Mouse (Mus musculus) hindbrain, embryonic 13.5 days (tissue): ENCODE data around the gene Tctn1. TPM values are rescaled to one million over a fixed set of nuclear protein-coding genes. Genes with fewer than 3 reads are reported as not detected.
A peak's percentile ranks its signal among the peaks of the same experiment; 100 is the strongest.

ENCODE experiments used
- ATAC-seq: fragments of 200-750 bp; cut with Nextera tagmentation; 2 replicates; pipeline ENCODE4 v1.8.0; 2017; ENCODE audit warnings: moderate TSS enrichment; ENCODE audit not compliant: low FRiP score
- H3K27ac ChIP-seq: fragments of 300-500 bp; sonication (generic); 2 replicates; pipeline ENCODE4 v1.5.1; 2015; ENCODE audit warnings: inconsistent platforms, mild to moderate bottlenecking, moderate library complexity
- H3K27me3 ChIP-seq: fragments of 300-500 bp; sonication (generic); 2 replicates; pipeline ENCODE4 v1.6.1; 2015; ENCODE audit warnings: mild to moderate bottlenecking, inconsistent platforms
- H3K36me3 ChIP-seq: fragments of 300-500 bp; sonication (generic); 2 replicates; pipeline ENCODE4 v1.6.1; 2015; ENCODE audit warnings: mild to moderate bottlenecking, inconsistent platforms
- H3K4me1 ChIP-seq: fragments of 300-500 bp; sonication (generic); replicated peaks from 2 replicates; pipeline ENCODE4 v1.6.1; 2015; ENCODE audit warnings: inconsistent platforms
- H3K4me2 ChIP-seq: fragments of 300-500 bp; sonication (generic); 2 replicates; pipeline ENCODE4 v1.6.1; 2015; ENCODE audit warnings: inconsistent platforms, mild to moderate bottlenecking, moderate library complexity
- H3K4me3 ChIP-seq: fragments of 300-500 bp; sonication (generic); 2 replicates; pipeline ENCODE4 v1.5.1; 2015; ENCODE audit warnings: mild to moderate bottlenecking, inconsistent platforms
- H3K9ac ChIP-seq: fragments of 300-500 bp; sonication (generic); 2 replicates; pipeline ENCODE4 v1.6.1; 2015; ENCODE audit warnings: mild to moderate bottlenecking, inconsistent platforms
- H3K9me3 ChIP-seq: fragments of 300-500 bp; sonication (generic); 2 replicates; pipeline ENCODE4 v1.6.1; 2016; ENCODE audit warnings: inconsistent platforms
- WGBS: fragments of 180-500 bp; shearing (Covaris S2); methylation state at CpG from one replicate; pipeline ENCODE4 v1.1.7; 2015; 5-methylcytosine and 5-hydroxymethylcytosine counted together
- polyA plus RNA-seq: library from polyadenylated mRNA; unstranded; fragments of >200 nt; fragmentation: Nextera tagmentation; extraction: Ambion mirVana; gene quantifications from 2 replicates; pipeline ENCODE4 v1.2.1, GENCODE M21; 2015

The Tctn1 gene
- polyA plus RNA-seq, 1 experiment from 2014 or later, result 5.9 TPM

DNA sequence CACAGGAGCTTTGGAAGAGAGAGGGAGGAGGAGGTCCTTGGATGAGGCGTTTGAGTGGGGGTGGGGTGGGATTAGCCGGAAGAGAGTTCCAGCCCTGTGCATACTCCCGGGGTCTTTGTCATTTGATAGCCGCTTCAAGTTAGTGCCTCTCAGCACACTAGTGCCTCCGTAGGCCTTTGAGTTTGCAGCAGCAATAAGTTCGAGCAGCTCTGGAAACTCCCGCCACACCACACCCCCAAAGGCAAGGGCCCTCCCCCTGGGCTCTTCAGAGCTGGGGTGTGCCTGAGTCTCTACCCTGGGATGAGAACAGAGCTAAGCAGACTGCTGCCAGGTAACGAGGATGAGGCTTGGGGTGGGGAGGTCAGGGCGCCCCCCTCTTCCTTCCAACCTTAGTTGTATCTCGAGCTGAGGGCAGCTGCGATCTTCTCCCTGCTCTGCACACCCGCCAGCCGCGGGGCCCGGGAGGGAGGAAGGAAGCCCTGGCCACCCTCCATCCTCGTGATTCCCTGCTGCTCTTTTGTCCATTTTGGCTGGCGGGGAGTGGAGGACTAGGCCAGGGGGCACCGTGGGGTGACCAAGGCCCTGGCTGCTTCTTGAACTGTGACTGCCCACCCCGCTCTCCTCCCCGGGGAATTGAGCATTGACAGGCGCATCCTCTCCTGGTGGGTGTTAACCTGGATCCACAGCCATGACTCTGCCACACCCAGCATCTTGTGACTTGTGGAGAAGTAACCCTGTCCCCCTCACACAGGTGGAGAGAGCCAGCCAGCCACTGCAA, 54.5 kb downstream of the Tctn1 start:
- Histone ChIP-seq H3K36me3 (no peaks in the 10 kb centered on the region), H3K27me3 (no peaks in the 10 kb centered on the region), H3K4me2 (peak overlapping the region; percentile 43), H3K4me1 (peaks cover 12% of the 10 kb centered on the region), H3K9me3 (no peaks in the 10 kb centered on the region), H3K9ac (peak overlapping the region; percentile 51; the same call in 1 of the 2 replicates), H3K4me3 (peak overlapping the region; percentile 20), H3K27ac (no peak overlapping the region)
- ATAC-seq, result no peak; the same call in 1 of the 2 replicates
- 4% methylated on average over 21 of the region's 21 CpGs for WGBS

DNA sequence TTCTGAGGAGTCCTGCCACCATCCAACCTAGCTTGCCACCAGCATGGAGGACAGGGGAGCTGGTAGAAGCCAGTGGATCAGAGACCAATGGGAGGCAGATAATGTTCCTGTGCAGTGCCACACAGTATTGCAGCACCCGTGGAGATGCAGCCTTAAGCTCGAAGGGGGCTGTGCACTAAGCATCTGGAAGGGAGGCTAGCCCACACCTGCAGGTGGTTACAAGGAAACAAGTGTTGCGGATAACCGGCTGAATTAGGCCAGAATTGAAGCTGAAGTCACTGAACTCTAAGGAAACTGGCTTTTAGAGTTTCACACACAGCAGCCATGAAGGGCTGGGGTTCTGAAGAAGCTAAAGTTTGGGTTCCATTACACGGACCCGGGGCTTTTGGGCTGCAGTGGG, 55.4 kb downstream of the Tctn1 start:
- Histone ChIP-seq H3K9me3 (no peaks in the 10 kb centered on the region), H3K9ac (no peak overlapping the region), H3K4me2 (no peak overlapping the region), H3K4me3 (no peak overlapping the region), H3K27me3 (no peaks in the 10 kb centered on the region), H3K27ac (no peak overlapping the region), H3K4me1 (peaks cover 12% of the 10 kb centered on the region), H3K36me3 (no peaks in the 10 kb centered on the region)
- ATAC-seq, result no peak
- 64% methylated on average over 6 of the region's 6 CpGs for WGBS

DNA sequence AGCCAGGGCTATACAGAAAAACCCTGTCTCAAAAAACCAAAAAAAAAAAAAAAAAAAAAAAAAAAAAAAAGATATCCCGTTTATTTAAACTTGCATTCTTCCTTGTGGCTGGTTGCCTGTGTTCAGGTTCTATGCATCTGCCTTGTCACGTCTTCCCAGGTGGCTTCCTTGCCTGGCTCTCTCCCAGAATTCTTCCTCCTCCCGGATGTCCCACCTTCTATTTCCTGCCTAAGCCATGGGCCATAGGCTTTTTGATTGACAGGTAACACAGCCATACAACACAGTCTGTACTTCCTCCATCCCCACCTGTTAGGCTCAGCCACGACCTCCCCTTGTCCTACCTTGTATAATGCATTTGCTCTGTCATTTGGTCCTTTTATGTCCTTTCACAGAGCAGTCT, 57.8 kb downstream of the Tctn1 start, which contains the start of gene Hvcn1:
Gene Hvcn1 (plus strand): TSS at position 330 of the 400 bp plus-strand sequence.
- no peaks in the 10 kb centered on the region for H3K36me3 ChIP-seq
- no peak within 1 kb of the TSS for H3K9ac ChIP-seq
- H3K27ac ChIP-seq, result no peak within 1 kb of the TSS
- no peak for ATAC-seq
- 79% methylated on average over 4 of the region's 4 CpGs for WGBS
- peaks cover 12% of the 10 kb centered on the region for H3K4me1 ChIP-seq
- no peaks in the 10 kb centered on the region for H3K9me3 ChIP-seq
- H3K4me3 ChIP-seq, result no peak within 1 kb of the TSS
- no peak within 1 kb of the TSS for H3K4me2 ChIP-seq
- no peaks in the 10 kb centered on the region for H3K27me3 ChIP-seq

DNA sequence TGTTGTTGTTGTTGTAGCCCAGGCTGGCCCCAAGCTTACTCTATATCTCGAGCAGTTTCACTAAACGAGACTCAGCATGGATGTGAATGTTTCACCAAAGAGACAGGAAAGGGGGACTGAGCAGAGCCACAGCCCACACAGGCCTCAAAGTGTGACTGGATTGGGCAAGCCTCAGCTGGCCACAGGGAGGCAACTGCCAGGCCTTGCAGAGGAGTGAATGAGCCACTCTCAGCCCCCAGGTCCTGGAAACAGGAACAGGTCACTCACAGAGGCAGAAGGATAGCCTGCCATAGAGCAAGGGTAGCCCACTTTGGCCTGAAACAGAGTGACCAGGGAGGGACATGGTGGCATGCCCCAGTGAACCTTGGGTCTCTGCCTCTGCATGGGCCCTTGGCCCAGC, 60.1 kb downstream of the Tctn1 start:
- Histone ChIP-seq H3K36me3 (no peaks in the 10 kb centered on the region), H3K4me1 (peaks cover 2% of the 10 kb centered on the region; the same call in 1 of the 2 replicates), H3K27ac (no peak overlapping the region), H3K4me2 (no peak overlapping the region), H3K9me3 (peaks cover 6% of the 10 kb centered on the region), H3K9ac (no peak overlapping the region), H3K27me3 (no peaks in the 10 kb centered on the region), H3K4me3 (no peak overlapping the region)
- 71% methylated on average over 2 of the region's 2 CpGs for WGBS
- ATAC-seq, result no peak

DNA sequence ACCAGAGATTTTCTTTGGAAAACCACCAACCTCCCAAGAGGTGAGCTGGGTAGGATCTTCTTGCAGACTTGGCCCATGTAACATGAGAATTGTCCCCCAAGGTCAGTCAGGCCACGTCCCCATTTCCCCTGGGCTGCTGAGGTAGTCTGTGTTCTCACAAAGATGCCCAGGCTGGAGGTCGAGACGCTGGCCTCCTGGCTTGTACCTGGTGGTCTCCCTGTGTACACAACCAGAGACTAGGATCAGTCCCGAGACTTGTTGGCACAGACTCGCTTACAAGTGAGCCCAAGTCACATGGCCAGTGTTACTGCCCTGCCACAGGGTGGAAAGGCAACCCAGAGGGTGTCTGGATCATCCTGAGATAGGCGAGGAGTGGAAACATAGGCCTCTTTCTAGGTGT, 62.4 kb downstream of the Tctn1 start:
- no peak overlapping the region for H3K4me3 ChIP-seq
- no peak for ATAC-seq
- no peak overlapping the region for H3K27ac ChIP-seq
- H3K36me3 ChIP-seq, result no peaks in the 10 kb centered on the region
- no peaks in the 10 kb centered on the region for H3K27me3 ChIP-seq
- no peaks in the 10 kb centered on the region for H3K4me1 ChIP-seq
- no peak overlapping the region for H3K9ac ChIP-seq
- H3K9me3 ChIP-seq, result peaks cover 6% of the 10 kb centered on the region
- H3K4me2 ChIP-seq, result no peak overlapping the region
- WGBS, result 91% methylated on average over 6 of the region's 6 CpGs

DNA sequence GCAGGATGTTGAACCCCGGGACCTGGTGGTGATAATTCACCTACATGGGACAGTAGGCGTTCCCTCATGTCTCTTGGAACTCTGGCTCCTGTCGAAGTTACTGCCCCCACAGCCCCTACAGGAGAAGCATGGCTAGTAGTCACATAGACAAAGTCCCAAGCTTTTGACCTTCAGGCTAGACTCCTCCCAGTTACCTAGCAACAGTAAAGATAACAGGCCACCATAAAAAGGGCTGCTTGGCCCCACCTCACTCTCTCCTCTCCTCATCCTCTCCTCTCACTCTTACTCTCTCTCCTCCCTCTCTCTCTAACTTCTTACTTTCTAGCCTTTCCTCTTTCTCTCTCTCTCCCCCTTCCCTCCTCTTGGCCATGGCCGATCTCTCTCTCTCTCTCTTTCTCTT, 63.4 kb downstream of the Tctn1 start:
- Histone ChIP-seq H3K27me3 (no peaks in the 10 kb centered on the region), H3K9ac (no peak overlapping the region), H3K36me3 (no peaks in the 10 kb centered on the region), H3K27ac (no peak overlapping the region), H3K9me3 (peaks cover 6% of the 10 kb centered on the region), H3K4me3 (no peak overlapping the region), H3K4me2 (no peak overlapping the region), H3K4me1 (no peaks in the 10 kb centered on the region)
- ATAC-seq, result no peak
- WGBS, result 94% methylated on average over 4 of the region's 4 CpGs

DNA sequence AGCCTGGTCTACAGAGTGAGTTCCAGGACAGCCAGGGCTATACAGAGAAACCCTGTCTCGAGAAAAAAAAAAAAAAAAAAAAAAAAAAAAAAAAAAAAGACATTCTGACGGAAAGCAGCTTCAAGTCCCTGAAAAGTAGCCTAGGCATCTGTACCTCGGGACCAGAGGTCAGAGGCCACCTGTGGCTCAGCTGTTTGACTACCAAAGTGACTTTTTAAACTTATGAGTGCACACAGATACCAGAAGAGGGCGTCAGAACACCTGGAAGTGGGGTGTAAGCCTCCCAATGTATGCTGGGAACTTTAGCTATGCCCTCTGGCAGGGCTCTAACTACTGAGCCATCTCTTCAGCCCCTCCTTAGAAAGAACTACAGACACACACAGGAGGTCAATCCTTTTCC, 71.9 kb downstream of the Tctn1 start:
- WGBS, result 48% methylated on average over 3 of the region's 4 CpGs
- no peak for ATAC-seq
- H3K9me3 ChIP-seq, result no peaks in the 10 kb centered on the region

DNA sequence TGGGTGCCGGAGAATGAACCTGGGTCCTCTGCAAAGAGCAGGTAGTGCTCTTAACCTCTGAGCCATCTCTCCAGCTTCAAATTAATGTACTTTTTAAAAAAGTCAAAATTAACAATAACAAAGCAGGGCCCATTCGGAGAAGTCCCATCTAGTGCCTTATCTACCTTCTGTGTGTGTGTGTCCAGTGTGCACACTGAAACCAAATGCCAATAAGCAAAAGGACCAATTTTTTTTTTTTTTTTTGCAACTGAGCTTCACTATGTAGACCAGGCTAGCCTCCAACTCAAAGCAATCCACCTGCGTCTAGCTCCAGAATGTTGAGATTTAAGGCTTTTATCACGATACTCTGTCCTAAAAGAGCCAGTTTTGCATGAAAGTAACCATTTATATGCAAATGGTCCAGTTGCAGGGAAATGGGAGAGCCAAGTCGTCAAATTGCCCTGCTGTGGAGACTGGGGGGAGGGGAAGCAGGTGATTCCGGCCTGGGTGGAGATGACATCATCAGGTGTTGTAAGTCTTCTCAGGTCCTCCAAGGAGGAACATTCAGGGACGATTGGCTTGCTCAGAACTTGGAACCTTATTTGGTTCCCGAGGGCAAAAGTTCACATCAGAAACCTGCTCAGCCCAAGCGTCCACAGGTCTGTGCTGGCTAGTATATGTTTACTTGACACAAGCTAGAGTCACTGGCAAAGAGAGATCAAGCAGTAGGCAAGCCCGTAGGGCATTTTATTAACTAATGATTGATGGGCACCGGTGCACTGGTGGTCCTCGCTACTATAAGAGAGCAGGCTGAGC, 72.8 kb downstream of the Tctn1 start:
- 67% methylated on average over 12 of the region's 12 CpGs for WGBS
- H3K4me1 ChIP-seq, result no peaks in the 10 kb centered on the region
- H3K4me3 ChIP-seq, result no peak overlapping the region
- H3K36me3 ChIP-seq, result no peaks in the 10 kb centered on the region
- no peaks in the 10 kb centered on the region for H3K27me3 ChIP-seq
- no peak overlapping the region for H3K4me2 ChIP-seq
- H3K27ac ChIP-seq, result no peak overlapping the region
- H3K9me3 ChIP-seq, result no peaks in the 10 kb centered on the region
- H3K9ac ChIP-seq, result no peak overlapping the region
- no peak for ATAC-seq

More for the DNA sequence above, 71.9 kb downstream of the Tctn1 start:
- Histone ChIP-seq H3K36me3 (no peaks in the 10 kb centered on the region), H3K27me3 (no peaks in the 10 kb centered on the region), H3K27ac (no peak overlapping the region), H3K9ac (no peak overlapping the region), H3K4me1 (no peaks in the 10 kb centered on the region), H3K4me2 (no peak overlapping the region), H3K4me3 (no peak overlapping the region)

DNA sequence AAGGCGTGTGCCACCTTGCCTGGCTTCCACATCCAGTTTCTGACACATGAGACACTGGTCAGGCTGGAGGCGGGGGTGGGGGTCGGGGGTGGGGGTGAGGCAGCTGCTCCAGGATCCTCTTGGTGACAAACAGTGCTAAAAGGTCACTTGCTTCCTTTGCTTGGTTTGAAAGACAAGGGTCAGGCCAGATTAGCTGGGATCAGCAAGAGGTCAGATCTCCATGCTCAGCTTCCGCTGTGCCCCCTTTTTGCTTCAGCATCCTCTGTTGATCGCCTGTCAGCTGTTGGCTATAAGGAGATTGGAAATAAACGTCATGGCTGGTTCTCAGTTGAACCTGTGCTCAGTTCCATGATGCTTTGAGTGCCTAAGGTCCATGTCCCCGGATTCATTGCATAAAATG, 73.8 kb downstream of the Tctn1 start:
- no peaks in the 10 kb centered on the region for H3K4me1 ChIP-seq
- H3K9ac ChIP-seq, result no peak overlapping the region
- no peaks in the 10 kb centered on the region for H3K9me3 ChIP-seq
- H3K27ac ChIP-seq, result no peak overlapping the region
- no peak for ATAC-seq
- no peak overlapping the region for H3K4me3 ChIP-seq
- 50% methylated on average over 7 of the region's 7 CpGs for whole genome bisulfite sequencing
- no peak overlapping the region for H3K4me2 ChIP-seq
- H3K36me3 ChIP-seq, result no peaks in the 10 kb centered on the region
- no peaks in the 10 kb centered on the region for H3K27me3 ChIP-seq

DNA sequence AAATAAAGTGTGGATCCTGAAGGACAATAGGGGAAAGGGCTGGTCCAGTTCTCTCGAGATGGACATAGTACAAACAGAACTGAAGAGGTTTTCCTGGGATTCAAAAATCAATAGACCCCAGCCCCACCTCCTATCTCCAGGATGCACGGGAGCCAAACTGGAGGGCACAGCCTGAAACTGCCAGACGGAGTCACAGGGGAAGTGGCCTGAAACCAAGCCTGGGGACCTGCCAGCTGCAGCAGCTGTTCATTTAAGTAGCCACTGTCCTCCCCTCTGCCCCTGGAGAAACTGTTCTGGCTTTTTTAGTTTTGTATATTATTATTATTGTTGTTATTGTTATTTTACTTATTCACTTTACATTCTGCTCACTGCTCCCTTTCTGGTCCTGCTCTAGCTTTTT, 75.1 kb downstream of the Tctn1 start:
- Histone ChIP-seq H3K4me3 (no peak overlapping the region), H3K9me3 (no peaks in the 10 kb centered on the region), H3K27me3 (no peaks in the 10 kb centered on the region), H3K36me3 (no peaks in the 10 kb centered on the region), H3K27ac (no peak overlapping the region), H3K9ac (no peak overlapping the region), H3K4me1 (no peaks in the 10 kb centered on the region), H3K4me2 (no peak overlapping the region)
- no peak for ATAC-seq
- WGBS, result 69% methylated on average over 3 of the region's 3 CpGs
